Mouse (Mus musculus) right cerebral cortex, postnatal 25 days (tissue): Measurements from ENCODE around the gene Vps37d.
A peak's percentile ranks its signal among the peaks of the same experiment; 100 is the strongest.
"Not testable (repeated sequence)": the region's sequence is repeated elsewhere in the genome, so short reads cannot be mapped to it uniquely, and the experiment has no call there.

Source experiments
- DNase-seq: peaks from one replicate; pipeline ENCODE4 v3.0.0; 2022

Gene Vps37d

GRCm38 (mm10) chr5:135073349-135074150, 4.5 kb downstream of the Vps37d start:
- no peak for DNase-seq

GRCm38 (mm10) chr5:135072720-135073119, 5.3 kb downstream of the Vps37d start:
- no peak for DNase-seq

- no peak for DNase-seq
Observed at GRCm38 (mm10) chr5:135072061-135072460, 6.0 kb downstream of the Vps37d start.

DNA sequence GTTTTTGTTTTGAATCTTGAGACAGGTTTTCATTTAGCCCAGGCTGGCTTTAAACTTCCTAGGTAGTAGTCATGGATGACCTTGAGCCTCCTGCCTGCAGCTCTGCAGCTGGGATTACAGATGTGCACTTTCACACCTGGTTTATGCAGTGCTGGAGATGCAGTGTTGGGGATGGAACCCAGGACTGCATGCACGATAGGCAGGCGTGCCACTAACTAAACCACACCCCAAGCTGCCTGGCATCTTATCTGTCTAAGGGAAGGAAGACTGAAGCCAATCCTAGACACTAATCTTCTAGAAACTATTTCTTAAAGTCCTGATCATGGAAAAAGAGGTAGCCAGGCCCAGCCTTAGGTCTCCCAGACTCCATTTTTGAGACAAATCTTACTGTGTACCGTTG, 7.6 kb downstream of the Vps37d start:
- no peak for DNase-seq

DNA sequence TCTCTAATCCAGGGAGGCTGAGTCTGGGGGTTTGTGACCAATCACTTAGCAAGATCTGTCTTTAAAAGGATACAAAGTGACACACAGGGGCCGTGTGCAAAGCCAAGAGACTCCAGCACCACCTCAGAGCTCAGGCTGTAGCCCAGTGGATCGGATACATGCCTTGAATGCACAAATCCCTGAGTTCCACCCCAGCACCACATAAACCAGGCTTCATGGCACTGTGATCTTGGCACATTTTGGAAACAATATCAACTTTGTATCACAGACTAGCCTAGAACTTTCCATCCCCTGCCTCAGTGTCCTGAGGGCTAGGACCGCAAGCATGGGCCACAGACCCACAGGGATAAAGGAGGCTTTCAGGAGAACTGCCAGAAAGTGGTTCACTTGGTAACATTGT, 12.1 kb downstream of the Vps37d start:
- DNase-seq = no peak

- not testable (repeated sequence) for DNase-seq
Observed at GRCm38 (mm10) chr5:135064909-135065446, 13.1 kb downstream of the Vps37d start, which contains the start of gene Bud23. TSS of gene Bud23 (minus strand) at chr5:135064959.

DNA sequence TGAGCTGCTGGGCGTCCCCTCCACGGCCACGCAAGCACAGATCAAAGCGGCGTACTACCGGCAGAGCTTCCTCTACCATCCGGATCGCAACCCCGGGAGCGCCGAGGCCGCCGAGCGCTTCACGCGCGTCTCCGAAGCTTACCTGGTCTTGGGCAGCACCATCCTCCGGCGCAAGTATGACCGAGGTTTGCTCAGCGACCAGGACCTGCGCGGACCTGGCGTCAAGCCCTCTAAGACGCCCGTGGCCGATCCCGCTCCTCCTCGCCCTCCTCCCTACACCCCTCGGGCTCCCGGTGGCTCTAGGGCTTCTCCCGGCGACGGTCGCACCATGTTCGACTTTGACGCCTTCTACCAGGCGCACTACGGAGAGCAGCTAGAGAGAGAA, 13.7 kb downstream of the Vps37d start:
- no peak for DNase-seq

- DNase-seq = peak; percentile 97
Observed at GRCm38 (mm10) chr5:135063629-135064381, 14.3 kb downstream of the Vps37d start, which contains the start of gene Dnajc30. TSS of gene Dnajc30 (plus strand) at chr5:135064202.

DNA sequence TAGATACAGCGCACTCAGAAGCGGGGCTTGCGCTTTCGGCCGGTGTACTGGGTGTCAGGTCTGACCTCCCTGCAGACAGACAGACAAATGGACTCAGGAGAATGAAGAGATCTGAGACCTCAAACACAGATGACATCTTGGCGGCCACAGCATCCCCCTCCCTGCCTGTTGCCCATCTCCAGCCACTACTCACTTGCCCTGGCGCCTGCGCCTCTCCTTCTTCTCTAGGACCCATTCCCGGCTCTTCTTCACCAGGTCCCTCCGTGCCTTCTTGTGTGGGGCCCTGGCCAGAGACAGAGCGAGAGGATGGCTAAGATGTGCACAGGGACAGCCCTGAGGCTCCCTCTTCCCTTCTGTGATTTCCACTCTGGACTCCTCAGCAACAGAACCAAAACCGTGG, 24.7 kb downstream of the Vps37d start:
- no peak for DNase-seq

DNA sequence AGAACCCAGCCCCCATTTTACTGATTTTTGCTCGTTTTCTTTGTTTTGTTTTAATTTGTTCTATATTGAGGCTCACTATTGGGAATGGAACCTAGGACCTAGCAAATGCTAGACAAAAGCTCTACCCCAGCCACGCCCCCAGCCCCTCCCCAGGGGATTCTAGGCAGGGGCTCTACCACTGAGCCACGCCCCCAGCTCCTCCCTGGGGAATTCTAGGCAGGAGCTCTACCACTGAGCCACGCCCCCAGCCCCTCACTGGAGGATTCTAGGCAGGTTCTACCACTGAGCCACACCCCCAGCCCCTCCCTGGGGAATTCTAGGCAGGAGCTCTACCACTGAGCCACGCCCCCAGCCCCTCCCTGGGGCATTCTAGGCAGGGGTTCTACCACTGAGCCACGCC, 28.8 kb downstream of the Vps37d start:
- not testable (repeated sequence) for DNase-seq

DNA sequence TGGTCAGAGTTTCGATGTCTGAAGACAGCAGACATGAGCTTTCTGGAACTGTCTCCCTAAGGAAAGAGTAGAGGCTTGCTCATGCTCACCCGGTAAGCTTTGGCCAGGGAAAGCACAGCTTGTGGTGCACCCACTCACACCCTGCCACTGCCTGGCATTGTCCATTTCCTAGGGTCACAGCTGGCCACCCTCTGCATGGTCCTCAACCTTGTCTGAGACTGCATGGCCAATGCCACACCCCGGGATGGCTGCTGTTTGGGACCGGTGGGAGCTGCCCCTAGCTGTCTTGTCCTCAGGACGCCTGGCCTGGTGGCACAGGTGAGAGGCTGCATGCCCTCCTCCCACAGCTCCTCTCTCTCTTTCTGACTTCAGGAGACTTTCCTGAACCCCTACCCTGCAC, 29.5 kb downstream of the Vps37d start:
- DNase-seq = no peak

DNA sequence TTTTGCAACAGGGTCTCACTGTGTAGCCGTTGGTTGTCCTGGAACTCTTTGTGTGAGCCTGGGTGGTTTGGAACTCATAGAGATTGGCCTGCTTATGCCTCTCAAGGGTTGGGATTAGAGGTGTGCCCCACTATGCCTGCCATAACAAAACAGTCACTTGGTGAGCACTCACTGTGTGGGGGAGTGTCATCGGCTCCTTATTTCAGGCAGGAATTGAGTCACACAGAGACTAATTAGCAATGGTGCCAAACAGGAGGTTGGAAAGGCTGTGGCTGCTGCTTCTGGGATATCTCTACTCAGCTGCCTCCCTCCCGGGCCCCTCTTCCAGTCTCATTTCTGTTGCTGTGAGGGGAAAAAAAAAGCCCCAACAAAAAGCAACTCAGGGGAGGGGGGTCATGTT, 33.5 kb downstream of the Vps37d start:
- no peak for DNase-seq

GRCm38 (mm10) chr5:135042105-135042788, 35.8 kb downstream of the Vps37d start:
- DNase-seq = no peak

- DNase-seq = peak; percentile 55
Observed at GRCm38 (mm10) chr5:135040777-135041176, 37.3 kb downstream of the Vps37d start.

DNA sequence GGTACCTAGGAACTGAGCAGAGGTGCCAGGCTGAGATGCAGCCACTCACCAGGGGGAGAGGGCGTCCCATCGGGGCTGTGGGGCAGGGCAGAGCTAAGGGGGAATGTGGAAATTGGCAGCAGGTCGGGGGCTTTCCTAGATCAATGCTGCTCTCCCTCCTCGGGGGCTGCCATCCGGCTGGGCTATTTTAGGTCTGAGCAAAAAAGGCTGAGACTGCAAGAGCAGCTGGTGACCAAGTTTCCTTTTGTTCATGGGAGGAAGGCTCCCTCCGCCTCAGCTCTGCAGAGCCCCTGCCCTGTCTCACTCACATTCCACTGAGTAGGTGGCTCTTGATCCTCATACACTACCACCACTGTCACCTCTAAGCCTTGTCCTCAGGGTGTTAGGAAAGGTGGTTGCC, 38.0 kb downstream of the Vps37d start:
- DNase-seq = peak; percentile 65

GRCm38 (mm10) chr5:135039541-135039940, 38.5 kb downstream of the Vps37d start:
- no peak for DNase-seq

DNA sequence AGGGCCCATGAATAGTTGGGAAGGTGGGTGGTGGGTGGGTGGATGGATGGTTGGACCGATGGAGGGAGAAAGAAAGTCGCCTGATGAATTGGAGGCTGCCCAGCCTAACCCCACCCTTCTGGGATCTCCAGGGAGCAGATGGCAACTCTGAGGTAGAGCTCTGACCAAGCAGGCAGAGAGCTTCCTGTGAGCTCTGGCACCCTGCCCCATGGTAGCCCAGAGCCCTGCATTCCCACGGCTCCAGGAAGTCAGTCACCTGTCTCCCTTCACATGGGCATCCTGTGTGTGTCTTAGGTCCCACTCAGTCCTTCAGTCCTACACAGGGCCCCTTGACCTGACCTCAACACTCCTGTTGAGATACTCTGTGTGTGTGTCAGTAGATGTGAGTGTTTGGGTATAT, 40.1 kb downstream of the Vps37d start:
- DNase-seq = no peak

DNA sequence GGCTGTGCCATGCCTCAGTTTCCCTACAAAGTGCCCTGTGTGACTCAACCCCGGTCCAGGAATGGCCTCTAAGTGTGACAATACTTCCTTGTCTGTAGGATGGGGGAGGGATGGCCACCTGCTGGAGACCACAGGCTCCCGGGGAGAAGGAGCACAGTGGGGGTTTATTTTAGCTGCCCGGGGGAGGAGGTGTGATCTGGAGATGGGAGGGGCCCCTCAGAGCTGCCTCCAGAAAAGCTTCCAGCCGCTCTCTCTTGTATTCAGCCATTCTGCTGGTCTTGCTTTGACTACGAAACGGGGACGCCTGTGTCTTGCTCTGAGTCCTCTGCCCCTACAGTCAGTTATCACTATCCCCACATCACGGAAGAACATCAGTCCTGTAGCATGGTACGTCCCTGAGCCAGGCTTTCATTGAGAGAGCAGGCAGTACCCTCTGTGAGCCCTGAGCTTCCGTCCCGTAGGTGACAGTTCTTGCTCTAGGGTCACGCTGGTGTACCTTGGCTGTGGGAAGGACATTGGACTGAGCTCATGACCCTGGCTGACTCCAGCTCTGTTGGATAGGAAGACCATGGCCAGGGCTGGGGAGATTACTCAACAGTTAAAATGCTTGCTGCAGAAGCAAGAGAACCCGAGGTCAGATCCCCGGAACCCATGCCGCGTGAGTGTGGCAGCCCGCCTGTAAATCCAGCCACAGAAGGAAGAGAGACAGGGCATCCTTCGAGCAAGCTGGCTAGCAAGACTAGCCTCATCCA, 42.3 kb downstream of the Vps37d start:
- peak; percentile 64 for DNase-seq

- DNase-seq = no peak
Observed at GRCm38 (mm10) chr5:135034593-135034992, 43.5 kb downstream of the Vps37d start.

GRCm38 (mm10) chr5:135032581-135032980, 45.5 kb downstream of the Vps37d start:
- DNase-seq = no peak

DNA sequence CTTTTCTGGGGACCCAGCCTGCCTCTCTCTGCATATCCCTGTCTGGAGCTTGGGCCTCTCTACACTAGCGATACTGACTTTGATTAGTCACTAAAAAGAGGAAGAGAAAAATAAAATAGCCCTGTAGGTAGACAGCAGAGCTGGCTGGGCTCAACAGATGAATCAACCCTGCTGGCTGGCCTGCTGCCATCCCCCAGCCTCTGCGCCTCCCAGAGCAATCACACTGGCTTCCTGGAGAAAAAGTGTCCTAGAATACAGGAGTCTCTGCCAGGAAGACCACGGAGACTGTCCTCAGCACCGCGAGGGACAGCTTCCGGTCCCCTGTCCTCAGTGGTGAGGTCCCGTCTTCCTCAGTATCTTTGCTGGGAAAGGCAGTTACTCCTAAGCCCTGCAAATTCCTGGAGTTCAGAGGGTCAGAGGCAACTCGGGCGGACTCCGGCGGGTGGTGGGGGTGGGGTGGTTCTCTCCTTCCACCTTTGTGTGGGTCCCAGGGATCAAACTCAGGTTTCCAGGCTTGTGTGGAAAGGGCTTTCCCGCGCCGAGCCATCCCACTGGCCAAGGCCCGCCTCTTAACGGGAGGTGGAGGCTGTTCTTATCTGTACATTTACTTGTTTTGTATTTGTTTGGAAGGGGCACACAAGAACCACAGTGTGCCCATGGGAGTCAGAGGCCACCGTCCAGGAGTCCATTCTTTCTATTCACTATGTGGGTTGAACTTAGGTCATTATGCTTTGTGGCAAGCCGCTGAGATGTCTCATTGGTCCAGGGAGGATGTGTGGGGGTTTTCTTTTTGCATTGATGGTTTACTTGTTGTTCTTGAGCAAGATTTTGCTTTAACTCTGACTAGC, 48.8 kb downstream of the Vps37d start:
- peak; percentile 78 for DNase-seq
